Mouse (Mus musculus): Measurements from ENCODE around the gene Cyp4f15. TPM values are rescaled to one million over a fixed set of nuclear protein-coding genes. Genes with fewer than 3 reads are reported as not detected.

Gene Cyp4f15
- 1.1 and 1.5 TPM in 2 replicates for polyA plus RNA-seq (2015; fragmentation: Nextera tagmentation; extraction: Ambion mirVana)

- Histone ChIP-seq H3K36me3 (no peaks in the 10 kb centered on the region), H3K9me3 (no peaks in the 10 kb centered on the region), H3K4me1 (no peaks in the 10 kb centered on the region), H3K4me2 (replicated peaks) (no peak within 1 kb of the TSS), H3K9ac (replicated peaks) (no peak within 1 kb of the TSS), H3K27ac (replicated peaks) (no peak within 1 kb of the TSS), H3K4me3 (no peak within 1 kb of the TSS), H3K27me3 (no peaks in the 10 kb centered on the region)
- 19% methylated on average over 7 of the region's 7 CpGs for WGBS
- no peak for ATAC-seq (replicated peaks)
Measured at GRCm38 (mm10) chr17:32685048-32685750, at the start of gene Cyp4f15. Gene Cyp4f15, plus strand, starts transcription at chr17:32685627.

DNA sequence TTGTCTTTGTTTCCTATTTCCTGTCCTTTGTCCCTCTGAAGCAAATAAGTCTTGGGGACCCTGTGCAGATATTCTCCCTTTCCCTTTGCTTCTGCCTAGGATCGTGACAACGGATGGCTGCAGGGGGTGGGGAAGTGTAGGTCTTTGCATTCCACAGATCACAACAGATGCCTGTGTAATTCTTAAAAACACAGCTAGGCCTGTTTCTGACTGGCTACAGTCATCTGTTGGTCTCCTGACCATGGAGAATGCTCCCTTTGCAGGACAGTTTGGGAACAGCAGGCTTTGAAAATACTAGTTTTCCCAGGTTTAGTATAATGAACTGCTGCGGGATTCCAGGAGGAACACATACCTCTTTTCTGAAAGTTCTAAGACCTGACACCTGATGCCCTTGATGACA, 49.1 kb upstream of the Cyp4f15 start:
- Histone ChIP-seq H3K27me3 (no peaks in the 10 kb centered on the region), H3K4me3 (no peak overlapping the region), H3K9me3 (no peaks in the 10 kb centered on the region), H3K9ac (replicated peaks) (no peak overlapping the region), H3K36me3 (no peaks in the 10 kb centered on the region), H3K4me1 (peaks cover 3% of the 10 kb centered on the region), H3K27ac (replicated peaks) (no peak overlapping the region), H3K4me2 (replicated peaks) (no peak overlapping the region)
- 43% methylated on average over 3 of the region's 3 CpGs for WGBS
- no peak for ATAC-seq (replicated peaks)

- Histone ChIP-seq H3K27ac (replicated peaks) (no peak overlapping the region), H3K4me3 (no peak overlapping the region), H3K36me3 (no peaks in the 10 kb centered on the region), H3K27me3 (no peaks in the 10 kb centered on the region), H3K4me1 (peaks cover 3% of the 10 kb centered on the region), H3K4me2 (replicated peaks) (no peak overlapping the region), H3K9ac (replicated peaks) (no peak overlapping the region), H3K9me3 (no peaks in the 10 kb centered on the region)
- ATAC-seq (replicated peaks): no peak
- WGBS: 87% methylated on average over 2 of the region's 2 CpGs
Measured at GRCm38 (mm10) chr17:32637151-32637550, 48.3 kb upstream of the Cyp4f15 start.

GRCm38 (mm10) chr17:32646631-32647030, 38.8 kb upstream of the Cyp4f15 start:
- 84% methylated on average over 4 of the region's 4 CpGs for WGBS
- Histone ChIP-seq H3K4me1 (no peaks in the 10 kb centered on the region), H3K27ac (replicated peaks) (no peak overlapping the region), H3K4me2 (replicated peaks) (no peak overlapping the region), H3K4me3 (no peak overlapping the region), H3K27me3 (no peaks in the 10 kb centered on the region), H3K9me3 (no peaks in the 10 kb centered on the region), H3K9ac (replicated peaks) (no peak overlapping the region), H3K36me3 (no peaks in the 10 kb centered on the region)
- no peak for ATAC-seq (replicated peaks)

- H3K9ac ChIP-seq (replicated peaks): no peak overlapping the region
- H3K27ac ChIP-seq (replicated peaks): no peak overlapping the region
- no peak for ATAC-seq (replicated peaks)
- 96% methylated on average over 4 of the region's 4 CpGs for WGBS
- no peaks in the 10 kb centered on the region for H3K36me3 ChIP-seq
- H3K4me1 ChIP-seq: no peaks in the 10 kb centered on the region
- H3K4me3 ChIP-seq: no peak overlapping the region
- H3K27me3 ChIP-seq: no peaks in the 10 kb centered on the region
- no peak overlapping the region for H3K4me2 ChIP-seq (replicated peaks)
- no peaks in the 10 kb centered on the region for H3K9me3 ChIP-seq
Measured at GRCm38 (mm10) chr17:32653860-32654259, 31.6 kb upstream of the Cyp4f15 start.

DNA sequence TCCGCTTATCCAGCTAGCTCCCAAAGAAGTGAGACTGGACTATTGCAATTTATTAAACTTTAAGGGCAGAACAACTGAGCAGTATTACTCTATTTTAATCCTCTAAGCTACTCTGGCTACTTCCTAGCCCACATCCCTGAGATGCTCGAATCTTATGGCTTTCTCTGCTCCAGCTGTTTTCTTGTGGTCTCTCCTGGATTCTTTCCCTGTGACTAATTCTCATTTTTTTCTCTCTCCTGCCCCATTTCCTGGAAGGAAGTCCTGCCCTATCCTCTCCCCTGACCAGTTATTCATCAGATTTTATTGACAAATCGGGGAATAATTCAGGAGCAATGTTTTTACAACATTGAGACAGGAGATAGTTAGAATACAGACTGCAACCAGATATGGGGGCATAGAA, 28.4 kb upstream of the Cyp4f15 start:
- ATAC-seq (replicated peaks): no peak
- no peaks in the 10 kb centered on the region for H3K4me1 ChIP-seq
- no peak overlapping the region for H3K4me3 ChIP-seq
- WGBS: 86% methylated on average over 3 of the region's 3 CpGs
- no peaks in the 10 kb centered on the region for H3K9me3 ChIP-seq
- H3K4me2 ChIP-seq (replicated peaks): no peak overlapping the region
- H3K27ac ChIP-seq (replicated peaks): no peak overlapping the region
- H3K27me3 ChIP-seq: no peaks in the 10 kb centered on the region
- no peak overlapping the region for H3K9ac ChIP-seq (replicated peaks)
- H3K36me3 ChIP-seq: no peaks in the 10 kb centered on the region

DNA sequence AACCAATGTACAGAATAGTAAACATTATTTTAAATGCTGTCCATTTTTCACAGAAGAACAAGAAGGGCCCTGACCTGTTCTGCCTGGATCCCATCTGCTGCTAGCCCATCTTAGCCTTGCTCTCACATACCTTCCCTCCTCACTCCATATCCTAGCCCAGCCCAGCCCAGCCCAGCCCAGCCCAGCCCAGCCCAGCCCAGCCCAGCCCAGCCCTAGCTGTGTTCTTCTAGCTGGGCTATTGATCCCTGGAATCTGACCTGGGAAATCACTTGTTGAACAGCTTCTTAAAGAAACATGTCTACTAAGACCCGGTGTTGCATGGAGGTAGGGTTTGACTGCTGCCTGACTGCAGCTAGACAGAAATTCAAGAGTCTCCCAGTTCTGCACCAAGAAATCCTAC, 27.2 kb upstream of the Cyp4f15 start:
- Histone ChIP-seq H3K4me1 (no peaks in the 10 kb centered on the region), H3K4me2 (replicated peaks) (no peak overlapping the region), H3K4me3 (no peak overlapping the region), H3K9me3 (no peaks in the 10 kb centered on the region), H3K27ac (replicated peaks) (no peak overlapping the region), H3K36me3 (no peaks in the 10 kb centered on the region), H3K27me3 (no peaks in the 10 kb centered on the region), H3K9ac (replicated peaks) (no peak overlapping the region)
- WGBS: 89% methylated on average over 1 of the region's 1 CpGs
- ATAC-seq (replicated peaks): no peak

- Histone ChIP-seq H3K27ac (replicated peaks) (no peak within 1 kb of the TSS), H3K4me3 (no peak within 1 kb of the TSS), H3K9ac (replicated peaks) (no peak within 1 kb of the TSS), H3K27me3 (no peaks in the 10 kb centered on the region), H3K9me3 (no peaks in the 10 kb centered on the region), H3K4me2 (replicated peaks) (no peak within 1 kb of the TSS), H3K4me1 (no peaks in the 10 kb centered on the region), H3K36me3 (no peaks in the 10 kb centered on the region)
- 50% methylated on average over 2 of the region's 2 CpGs for WGBS
- ATAC-seq (replicated peaks): no peak
Measured at GRCm38 (mm10) chr17:32658712-32659111, 26.7 kb upstream of the Cyp4f15 start, which contains the start of gene Cyp4f40. Gene Cyp4f40, plus strand, starts transcription at chr17:32658900.

- WGBS: 70% methylated on average over 7 of the region's 7 CpGs
- no peaks in the 10 kb centered on the region for H3K4me1 ChIP-seq
- H3K27ac ChIP-seq (replicated peaks): no peak overlapping the region
- no peak overlapping the region for H3K4me2 ChIP-seq (replicated peaks)
- ATAC-seq (replicated peaks): no peak
- no peaks in the 10 kb centered on the region for H3K36me3 ChIP-seq
- no peaks in the 10 kb centered on the region for H3K27me3 ChIP-seq
- H3K9me3 ChIP-seq: no peaks in the 10 kb centered on the region
- no peak overlapping the region for H3K9ac ChIP-seq (replicated peaks)
- no peak overlapping the region for H3K4me3 ChIP-seq
Measured at GRCm38 (mm10) chr17:32673976-32674375, 11.5 kb upstream of the Cyp4f15 start.

DNA sequence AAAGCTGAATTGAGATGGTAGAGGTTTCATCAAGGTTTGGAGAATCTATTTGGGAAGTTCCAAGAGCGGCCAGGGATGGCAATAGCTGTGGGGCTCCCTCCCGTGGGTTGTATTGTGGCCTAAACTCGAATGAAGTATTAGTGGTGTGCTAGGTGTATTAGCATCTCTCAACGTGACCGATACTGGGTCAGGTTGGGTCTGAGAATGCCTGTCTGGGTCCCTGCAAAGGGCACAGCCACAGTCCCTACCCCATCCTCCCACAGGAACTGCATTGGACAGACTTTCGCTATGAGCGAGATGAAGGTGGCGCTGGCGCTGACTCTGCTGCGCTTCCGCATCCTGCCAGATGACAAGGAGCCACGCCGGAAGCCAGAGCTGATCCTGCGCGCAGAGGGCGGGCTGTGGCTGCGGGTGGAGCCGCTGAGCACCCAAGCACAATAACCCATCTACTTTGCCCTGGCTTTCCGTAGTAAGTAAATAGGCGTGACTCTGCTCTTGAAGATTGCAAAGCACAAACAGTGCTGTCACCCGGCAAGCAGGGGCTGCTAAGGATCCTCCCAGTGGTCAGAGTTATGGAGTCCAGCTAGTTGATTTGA, 9.3 kb upstream of the Cyp4f15 start:
- Histone ChIP-seq H3K27ac (replicated peaks) (no peak overlapping the region), H3K27me3 (no peaks in the 10 kb centered on the region), H3K9ac (replicated peaks) (no peak overlapping the region), H3K9me3 (no peaks in the 10 kb centered on the region), H3K4me3 (no peak overlapping the region), H3K36me3 (no peaks in the 10 kb centered on the region), H3K4me2 (replicated peaks) (peak overlapping the region; percentile 14; the same call in 1 of the 2 replicates), H3K4me1 (no peaks in the 10 kb centered on the region)
- WGBS: 53% methylated on average over 21 of the region's 21 CpGs
- no peak for ATAC-seq (replicated peaks)

GRCm38 (mm10) chr17:32680404-32680803, 5.0 kb upstream of the Cyp4f15 start:
- ATAC-seq (replicated peaks): no peak
- Histone ChIP-seq H3K4me3 (no peak overlapping the region), H3K4me1 (no peaks in the 10 kb centered on the region), H3K27ac (replicated peaks) (no peak overlapping the region), H3K4me2 (replicated peaks) (no peak overlapping the region), H3K9me3 (no peaks in the 10 kb centered on the region), H3K9ac (replicated peaks) (no peak overlapping the region), H3K36me3 (no peaks in the 10 kb centered on the region), H3K27me3 (no peaks in the 10 kb centered on the region)
- 25% methylated on average over 2 of the region's 2 CpGs for WGBS

DNA sequence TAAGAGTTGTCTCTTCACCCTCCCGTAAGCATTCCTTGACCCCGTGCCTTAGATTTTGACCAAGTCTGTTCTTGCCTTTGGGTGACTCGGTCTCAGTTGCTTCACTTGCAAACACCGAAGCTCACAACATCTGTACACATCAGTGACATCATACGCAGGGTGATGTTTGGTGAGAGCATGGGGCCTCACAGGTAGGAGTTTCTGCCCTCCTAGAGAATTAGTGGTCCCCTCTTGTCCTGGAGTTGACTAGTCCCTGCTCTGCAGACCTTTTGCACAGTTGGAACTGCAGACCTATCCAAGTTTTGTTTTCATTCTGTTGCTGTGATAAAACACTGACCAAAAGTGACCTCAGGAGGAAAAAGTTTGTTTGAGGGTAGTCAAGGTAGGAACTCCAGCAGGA, 1.3 kb downstream of the Cyp4f15 start:
- 94% methylated on average over 5 of the region's 5 CpGs for WGBS
- H3K4me2 ChIP-seq (replicated peaks): no peak overlapping the region
- H3K4me1 ChIP-seq: no peaks in the 10 kb centered on the region
- no peaks in the 10 kb centered on the region for H3K9me3 ChIP-seq
- H3K4me3 ChIP-seq: no peak overlapping the region
- H3K9ac ChIP-seq (replicated peaks): no peak overlapping the region
- H3K27ac ChIP-seq (replicated peaks): no peak overlapping the region
- no peaks in the 10 kb centered on the region for H3K36me3 ChIP-seq
- no peak for ATAC-seq (replicated peaks)
- H3K27me3 ChIP-seq: no peaks in the 10 kb centered on the region

DNA sequence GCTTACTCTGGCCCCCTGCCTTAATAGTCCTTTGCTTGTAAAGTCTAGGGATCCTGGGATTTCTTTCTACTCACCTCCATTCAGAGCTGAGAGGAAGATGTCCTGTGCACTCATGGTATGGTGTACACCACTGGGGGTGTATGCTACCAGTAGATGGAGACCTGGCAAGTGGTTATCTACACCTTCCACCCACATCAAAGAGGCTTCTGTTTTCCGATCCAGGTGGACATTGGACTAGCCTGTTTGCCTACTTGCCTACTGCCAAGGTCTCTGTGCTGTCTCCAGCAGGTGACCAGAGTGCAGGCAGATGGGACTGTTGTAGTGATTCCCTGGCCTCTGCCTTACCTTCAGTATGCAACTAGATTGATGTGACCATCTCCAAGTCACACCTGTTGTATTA, 5.5 kb downstream of the Cyp4f15 start:
- H3K4me3 ChIP-seq: no peak overlapping the region
- no peak overlapping the region for H3K27ac ChIP-seq (replicated peaks)
- H3K4me2 ChIP-seq (replicated peaks): no peak overlapping the region
- no peaks in the 10 kb centered on the region for H3K9me3 ChIP-seq
- ATAC-seq (replicated peaks): no peak
- no peaks in the 10 kb centered on the region for H3K4me1 ChIP-seq
- H3K9ac ChIP-seq (replicated peaks): no peak overlapping the region
- no peaks in the 10 kb centered on the region for H3K36me3 ChIP-seq
- H3K27me3 ChIP-seq: no peaks in the 10 kb centered on the region
- WGBS: 86% methylated on average over 1 of the region's 1 CpGs

Data from forebrain, embryonic 15.5 days (tissue).